Mouse (Mus musculus): Measurements from ENCODE around the gene Rnasek.

Gene Rnasek

DNA sequence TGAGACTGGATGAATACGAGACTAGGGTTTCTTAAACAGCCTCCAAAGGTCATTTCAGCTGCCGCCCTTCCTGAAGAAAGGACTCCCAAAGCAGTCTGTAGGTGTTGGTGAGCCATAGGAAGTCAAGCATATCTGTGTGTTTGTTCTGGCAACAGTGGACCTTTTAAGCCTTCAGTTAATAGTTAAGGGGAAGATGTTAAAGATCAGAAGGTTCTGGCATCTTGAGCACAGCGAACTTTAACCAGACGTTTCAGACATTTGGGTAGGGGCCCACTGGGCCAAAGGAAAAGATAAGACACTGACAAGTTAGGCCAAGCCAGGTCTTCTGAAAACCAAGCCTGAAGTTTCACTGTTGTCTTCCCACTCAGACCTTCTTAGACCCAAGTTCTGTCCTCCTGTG, 21.6 kb downstream of the Rnasek start:
- DNase-seq (ENCODE audit: low spot score in 2 of 2), result no peak

DNA sequence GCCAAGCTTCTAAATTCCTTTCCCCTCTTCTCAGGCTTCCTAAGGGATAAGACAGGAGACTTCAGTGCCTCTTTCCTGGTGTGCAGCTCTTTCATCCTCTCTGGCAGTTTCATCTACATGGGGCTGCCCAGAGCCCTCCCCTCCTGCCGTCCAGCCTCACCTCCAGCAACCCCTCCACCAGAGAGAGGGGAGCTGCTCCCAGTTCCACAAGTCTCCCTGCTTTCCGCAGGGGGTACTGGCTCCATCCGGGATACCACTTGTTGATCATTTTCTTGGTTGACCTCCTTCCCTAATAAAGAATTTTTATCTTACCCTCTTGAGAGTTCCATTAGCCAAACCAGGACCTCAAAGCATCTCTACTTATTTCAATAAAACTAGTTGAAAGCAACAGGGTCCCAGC, 23.5 kb downstream of the Rnasek start:
- no peak for DNase-seq (ENCODE audit: low spot score in 2 of 2)

DNA sequence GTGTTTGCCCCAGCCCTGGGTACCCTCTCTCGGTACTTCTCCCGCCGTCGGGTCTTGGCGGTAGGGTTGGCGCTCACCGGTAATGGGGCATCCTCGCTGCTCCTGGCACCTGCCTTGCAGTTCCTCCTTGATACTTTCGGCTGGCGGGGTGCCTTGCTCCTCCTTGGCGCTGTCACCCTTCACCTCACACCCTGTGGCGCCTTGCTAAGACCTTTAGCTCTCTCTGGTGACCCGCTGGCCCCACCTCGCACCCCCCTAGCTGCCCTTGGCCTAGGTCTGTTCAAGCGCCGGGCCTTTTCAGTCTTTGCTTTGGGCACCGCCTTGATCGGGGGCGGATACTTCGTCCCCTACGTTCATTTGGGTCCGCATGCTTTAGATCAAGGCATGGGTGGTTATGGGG, 24.3 kb downstream of the Rnasek start:
- no peak for DNase-seq (ENCODE audit: low spot score in 2 of 2)

DNA sequence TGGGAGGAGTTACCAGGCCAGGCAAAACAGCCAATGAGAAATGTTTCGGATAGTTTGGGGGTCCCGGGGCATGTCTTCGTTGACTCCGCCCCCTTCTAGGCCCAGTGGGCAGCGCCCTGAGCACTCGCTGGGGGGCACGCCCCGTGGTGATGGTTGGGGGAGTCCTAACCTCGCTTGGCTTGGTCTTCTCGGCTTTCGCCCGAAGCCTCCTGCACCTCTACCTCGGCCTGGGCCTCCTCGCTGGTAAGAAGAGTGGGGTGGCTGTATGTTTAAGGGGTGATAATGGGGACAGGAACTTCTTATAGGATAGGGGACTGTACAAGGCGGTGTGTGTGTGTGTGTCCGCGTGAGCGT, 24.8 kb downstream of the Rnasek start:
- DNase-seq (ENCODE audit: low spot score in 2 of 2), result no peak

DNA sequence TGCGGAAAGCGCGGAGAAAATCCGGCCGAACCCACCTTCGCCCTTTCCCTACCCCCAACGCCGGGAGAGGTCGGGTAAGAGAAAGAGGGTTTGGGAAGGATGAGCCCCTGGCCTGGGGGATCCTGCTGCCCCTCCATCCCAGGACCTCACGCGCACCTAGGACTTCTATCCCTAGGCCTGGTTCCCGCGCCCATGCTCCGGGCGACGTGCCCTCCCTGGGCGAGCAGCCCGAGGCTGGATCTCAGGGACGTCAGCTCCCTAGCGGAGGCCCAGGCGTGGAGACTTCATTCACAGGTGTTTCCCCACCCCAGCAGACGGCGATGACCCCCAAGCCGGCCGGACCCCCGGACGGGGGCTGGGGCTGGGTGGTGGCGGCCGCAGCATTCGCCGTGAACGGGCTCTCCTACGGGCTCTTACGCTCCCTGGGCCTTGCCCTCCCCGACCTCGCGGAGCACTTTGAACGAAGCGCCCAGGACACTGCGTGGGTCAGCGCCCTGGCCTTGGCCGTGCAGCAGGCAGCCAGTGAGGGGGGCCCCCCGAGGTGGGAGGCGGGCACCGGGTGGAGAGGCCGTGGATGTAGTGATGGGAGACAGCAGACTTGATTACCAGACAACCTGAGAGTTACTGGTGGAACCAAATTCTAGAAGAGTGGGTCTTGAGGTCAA, 25.3 kb downstream of the Rnasek start:
- no peak for DNase-seq (ENCODE audit: low spot score in 2 of 2)

DNA sequence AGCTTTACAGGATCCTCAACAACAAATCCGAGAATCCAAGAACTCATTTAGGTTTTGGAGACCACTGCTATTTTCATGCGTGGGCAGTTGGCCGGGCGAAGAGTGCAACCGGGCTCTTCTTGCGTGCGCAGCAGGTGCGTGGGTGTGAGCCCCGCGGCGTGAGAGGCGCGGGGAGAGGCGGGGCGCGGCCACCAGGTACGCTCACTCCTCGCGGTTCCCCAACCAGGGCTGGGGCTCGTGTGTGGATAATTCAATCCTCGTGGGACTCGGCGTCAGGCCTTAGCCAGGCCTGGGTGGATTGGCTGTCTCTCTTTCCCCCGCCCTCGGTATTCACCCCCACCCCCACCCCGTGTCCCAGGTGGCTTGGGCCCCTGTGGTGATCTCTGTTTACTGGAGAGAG, 25.9 kb downstream of the Rnasek start:
- no peak for DNase-seq (ENCODE audit: low spot score in 2 of 2)

DNA sequence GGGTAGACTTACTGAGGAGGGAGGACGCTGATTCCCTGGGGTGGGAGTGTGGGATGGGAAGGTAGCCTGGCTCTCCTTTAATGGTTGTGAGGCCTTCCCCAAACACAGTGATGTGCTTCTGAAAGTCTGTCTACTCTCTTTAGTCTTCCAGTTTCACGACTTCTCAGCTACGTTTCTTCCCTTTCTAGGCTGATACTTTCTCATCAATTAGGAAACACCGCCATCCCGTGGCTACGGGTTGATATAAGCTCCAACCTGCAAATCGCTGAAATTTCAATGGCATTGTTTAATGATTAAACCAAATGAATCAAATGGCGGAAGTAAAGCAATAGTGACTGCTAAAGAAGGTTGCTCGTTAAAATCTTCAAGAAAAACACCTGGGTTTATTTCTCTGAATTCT, 26.7 kb downstream of the Rnasek start:
- no peak for DNase-seq (ENCODE audit: low spot score in 2 of 2)

DNA sequence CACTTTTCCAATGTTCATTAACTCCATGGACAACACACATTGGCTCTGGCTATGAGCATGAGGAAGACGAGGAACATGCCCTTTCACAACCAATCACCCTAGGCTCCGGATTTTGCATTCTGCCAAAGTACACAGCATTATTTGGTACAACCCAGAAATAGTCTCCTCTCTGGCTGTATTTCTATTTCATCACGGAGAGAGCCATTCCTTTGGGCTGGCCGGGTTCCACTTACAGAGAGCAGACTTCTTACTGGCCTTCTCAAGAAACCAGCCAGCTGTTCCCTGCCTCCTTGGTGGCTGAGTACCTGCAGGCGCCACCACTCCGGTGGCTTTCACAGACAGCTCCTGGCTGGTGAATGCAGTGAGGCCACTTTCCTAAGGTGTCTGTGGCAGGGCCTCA, 27.2 kb downstream of the Rnasek start, which contains the start of gene Slc16a11:
Gene Slc16a11, plus strand, starts transcription at position 330 of the 400 bp plus-strand sequence.
- DNase-seq (ENCODE audit: low spot score in 2 of 2), result no peak

DNA sequence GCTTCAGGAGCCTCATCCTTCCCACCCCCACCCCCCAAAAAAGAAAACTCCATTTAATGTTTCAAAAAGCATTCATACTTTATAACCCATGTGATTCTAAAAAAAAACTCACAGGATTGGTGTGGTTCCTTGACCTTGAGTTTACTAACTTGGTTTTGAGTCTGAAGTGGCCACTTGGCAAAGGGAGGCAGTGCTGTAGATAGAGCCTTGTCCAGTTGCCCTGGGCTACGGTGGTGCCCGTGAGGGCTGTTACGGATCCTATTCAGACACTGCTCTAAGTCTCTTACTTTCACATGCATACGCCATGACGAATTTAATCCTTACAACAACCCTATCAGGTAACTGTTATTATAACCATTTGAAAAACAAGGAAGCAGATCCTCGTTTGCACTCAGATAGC, 27.7 kb downstream of the Rnasek start:
- DNase-seq (ENCODE audit: low spot score in 2 of 2), result no peak

DNA sequence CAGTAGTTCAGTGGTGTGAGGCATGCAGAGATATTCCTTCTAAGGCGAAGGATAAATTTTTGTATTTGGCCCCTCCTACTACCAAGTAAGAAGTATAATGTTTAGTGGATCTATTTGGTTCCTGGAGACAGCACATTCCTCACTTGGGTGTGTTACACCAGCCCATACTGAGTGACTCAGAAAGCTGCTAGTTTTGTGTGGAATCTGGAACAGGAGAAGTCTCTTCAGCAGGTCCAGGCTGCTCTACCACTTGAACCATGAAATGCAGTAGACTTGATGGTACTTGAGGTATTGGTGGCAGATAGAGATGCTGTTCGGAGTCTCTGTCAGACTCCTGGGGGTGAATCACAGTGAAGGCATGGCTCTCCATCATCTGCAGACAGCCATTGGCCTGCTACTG, 29.0 kb downstream of the Rnasek start:
- DNase-seq (ENCODE audit: low spot score in 2 of 2), result no peak

DNA sequence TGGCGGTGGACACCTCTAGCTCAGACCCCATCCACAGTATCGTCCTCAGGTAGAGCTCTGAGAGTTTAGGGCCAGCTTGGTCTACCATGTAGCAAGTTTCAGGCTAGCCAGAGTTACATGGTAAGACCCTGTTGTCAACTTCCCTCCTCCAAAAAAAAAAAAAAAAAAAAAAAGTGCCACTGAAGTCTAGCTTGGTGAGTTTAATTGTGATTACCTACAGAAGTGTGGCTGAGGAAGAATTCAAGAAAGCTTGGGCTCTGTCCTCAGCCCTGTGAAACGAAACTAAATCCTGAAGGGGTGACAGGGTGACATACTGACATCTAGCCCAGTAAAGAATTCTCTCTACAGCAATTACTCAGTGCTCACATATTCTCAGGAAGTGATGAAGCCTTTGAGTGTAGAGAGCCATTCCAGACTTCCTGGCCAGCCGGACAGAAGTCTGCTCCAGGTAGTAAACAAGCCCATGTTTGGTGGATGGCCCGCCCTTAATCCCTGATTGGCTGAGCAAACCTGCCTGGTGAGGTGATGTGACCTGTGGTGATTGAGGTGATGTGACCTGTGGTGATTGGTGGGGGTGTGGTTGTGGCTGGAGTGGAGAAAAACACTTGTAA, 30.8 kb downstream of the Rnasek start:
- DNase-seq (ENCODE audit: low spot score in 2 of 2), result no peak

DNA sequence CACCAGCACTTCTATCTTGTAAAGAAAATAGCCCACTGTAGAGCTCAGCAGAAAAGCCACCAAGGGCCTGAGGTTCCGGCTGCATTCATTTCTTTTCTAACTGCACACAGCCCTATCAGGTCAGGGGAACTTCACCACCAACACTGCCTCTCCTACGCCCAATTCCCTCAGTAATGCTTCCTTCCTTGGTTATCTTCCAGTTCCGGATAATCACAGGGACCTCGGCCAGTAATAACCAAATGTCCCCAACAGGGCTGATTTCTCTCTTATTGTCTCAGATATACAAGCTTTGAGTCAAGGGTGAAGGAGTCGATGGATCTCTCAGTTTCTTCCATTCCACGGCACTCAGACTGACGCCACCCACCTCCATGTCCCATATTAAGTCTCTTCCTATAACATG, 32.4 kb downstream of the Rnasek start:
- DNase-seq (ENCODE audit: low spot score in 2 of 2), result no peak

DNA sequence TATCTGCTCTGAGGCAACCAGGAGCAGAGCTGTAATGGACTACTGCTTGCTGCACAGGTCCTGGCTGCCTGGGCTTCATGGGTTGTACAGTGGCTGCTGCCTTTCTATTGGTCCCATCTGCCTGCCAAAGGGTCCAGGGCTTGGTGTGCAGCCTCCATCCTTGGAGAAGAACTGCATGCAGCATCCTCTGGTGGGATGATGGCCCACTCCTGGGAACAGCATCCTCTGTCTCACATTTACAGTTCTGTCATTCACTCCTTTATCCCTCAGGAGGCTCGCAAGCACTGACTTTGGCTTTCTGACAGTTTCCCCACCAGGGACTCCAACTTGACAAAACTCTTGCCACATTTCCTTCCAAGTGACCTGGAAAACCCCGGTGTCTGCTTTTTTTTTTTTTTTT, 32.8 kb downstream of the Rnasek start:
- no peak for DNase-seq (ENCODE audit: low spot score in 2 of 2)

DNA sequence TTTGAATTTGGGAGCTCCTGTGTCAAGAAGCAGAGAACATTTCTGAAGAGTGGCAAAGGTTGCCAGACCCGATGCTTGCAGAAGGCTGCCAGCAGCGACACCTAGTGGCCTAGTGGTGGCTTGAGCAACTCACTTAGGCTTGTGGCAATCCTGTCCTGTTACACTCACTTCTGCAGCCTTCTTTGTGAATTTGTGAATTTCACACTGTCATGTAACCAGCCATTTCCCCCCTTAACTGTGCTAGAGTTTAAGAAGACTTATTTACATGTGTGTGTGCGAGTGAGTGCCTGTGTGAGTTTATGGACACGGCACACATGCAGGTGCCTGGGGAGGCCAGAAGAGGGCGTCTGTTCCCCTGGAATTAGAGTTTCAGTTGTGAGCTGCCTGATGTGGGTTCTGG, 38.0 kb downstream of the Rnasek start:
- peak; percentile 77 to 92 for DNase-seq (ENCODE audit: low spot score in 2 of 2)

DNA sequence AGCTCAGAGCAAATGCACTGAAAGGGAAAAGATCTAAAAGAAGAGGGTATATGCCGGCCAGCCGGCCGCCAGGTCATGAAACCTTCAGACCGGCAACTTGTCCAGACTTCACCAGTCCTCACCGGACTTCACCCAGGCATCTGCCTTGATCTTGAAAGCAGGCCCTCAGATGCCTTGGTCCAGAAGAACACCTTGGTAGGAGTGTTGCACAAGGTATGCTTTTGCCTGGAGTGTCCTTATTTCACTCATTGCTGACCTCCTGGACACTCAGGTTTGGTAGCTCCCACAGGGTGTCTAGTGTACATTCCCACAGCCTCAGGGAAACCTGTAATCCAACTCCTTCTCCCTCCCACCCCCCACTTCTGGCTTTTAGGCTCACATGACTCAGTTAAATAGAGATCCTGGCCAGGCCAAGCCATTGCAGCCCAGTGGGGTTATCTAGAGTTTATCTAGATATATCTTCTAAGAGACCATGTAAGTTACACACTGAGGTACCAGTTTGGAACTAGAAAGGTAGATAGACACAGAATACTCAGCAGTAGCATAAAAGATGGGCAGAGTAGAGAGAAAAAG, 39.5 kb downstream of the Rnasek start:
- no peak for DNase-seq (ENCODE audit: low spot score in 2 of 2)

DNA sequence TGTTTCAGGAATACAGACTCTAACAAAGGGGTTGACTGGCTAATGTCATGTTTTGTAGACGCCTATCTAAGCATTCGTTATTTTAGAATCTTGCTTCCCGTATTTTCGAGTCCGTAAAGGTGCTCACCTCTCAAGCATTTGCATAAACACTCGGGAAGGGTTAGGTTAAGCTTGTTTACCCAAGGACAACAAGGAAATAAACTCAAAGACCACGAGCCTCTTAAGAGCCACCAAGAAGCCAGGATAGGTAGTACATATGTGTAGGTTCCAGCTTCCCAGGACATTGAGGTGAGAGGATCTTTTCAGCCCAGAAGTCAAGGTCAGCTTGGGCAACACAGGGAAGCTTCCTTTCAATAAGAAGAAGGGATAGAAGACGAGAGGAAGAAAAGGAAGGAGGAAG, 40.5 kb downstream of the Rnasek start:
- no peak for DNase-seq (ENCODE audit: low spot score in 2 of 2)

DNA sequence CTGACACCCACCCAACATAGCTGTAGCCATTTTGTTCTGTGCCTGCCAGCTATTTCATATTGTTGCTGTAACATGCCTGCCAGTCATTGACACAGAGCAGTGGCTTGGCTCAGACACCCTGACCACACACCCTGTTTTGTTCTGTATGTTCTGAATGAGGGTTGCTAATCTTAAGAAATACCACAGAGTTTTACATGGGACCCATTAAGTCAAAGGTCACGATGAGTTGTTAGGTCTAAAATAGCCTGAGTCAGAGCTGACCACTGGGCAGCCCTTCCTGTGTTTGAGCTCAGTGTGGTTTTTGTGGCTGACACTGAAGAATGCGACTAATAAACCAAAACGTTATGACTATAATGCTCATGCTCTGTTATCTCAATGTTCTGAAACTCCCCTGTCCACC, 41.3 kb downstream of the Rnasek start:
- no peak for DNase-seq (ENCODE audit: low spot score in 2 of 2)

DNA sequence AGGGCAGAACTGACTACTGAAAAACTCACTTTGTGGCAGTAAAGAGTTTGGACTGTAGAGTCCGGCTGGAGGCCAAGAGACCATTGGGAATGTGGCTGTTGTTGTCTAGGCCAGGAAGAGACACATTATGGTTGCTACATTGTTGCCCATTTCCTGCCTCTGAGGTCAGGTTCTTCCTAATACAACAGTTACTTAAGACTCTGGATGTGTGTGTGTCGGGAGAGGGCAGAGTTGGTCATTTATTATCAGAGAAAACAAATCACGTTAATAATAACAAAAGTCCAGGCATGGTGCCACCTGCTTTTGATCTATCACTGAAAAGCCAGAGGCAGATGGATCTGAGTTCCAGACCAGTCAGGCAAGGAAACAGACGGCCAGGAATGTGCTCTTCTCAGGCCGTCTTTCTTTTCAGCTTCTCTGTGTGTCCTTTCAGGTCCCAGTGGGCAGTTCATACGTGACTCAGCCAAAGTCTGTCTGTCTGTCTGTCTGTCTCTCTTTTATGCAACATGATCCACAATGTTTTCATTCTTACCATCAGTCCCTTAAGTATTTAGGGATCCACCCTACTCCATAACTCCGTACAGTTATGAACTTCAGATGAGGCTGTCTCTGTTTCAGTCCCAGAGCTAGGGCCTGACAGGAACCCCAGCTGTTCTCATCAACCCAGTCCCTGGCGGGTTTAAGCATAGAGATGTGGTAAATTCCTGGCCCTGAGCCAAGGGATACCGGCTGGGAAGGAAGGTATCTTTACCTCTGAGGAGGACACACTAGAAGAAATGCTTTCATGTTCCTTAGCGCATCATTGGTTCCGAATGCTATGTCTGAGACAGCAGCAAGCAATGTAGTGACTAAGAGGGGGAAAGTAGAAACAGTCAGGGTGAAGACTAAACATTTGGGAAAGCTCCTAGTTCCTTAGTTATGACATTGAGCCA, 46.0 kb downstream of the Rnasek start:
- DNase-seq (ENCODE audit: low spot score in 2 of 2), result no peak

DNA sequence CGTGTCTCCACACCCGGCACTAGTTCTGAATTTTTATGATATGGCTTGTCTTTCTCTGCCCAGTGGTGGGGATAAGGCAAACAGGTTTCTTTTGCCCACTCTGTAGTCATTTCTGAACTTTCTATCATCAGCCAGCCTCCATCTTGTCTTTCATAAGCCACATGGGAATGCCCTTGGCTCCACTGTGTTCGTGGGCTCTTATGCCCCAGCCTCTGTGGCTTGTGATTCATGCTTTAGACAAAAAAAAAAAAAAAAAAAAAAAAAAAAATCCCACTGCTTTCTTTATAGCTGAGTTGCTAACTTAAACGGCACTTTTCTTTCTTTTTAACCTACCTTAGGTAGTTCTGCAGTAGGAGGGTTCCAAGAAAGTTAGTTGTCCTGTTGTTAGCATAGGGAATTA, 47.5 kb downstream of the Rnasek start:
- no peak for DNase-seq (ENCODE audit: low spot score in 2 of 2)

DNA sequence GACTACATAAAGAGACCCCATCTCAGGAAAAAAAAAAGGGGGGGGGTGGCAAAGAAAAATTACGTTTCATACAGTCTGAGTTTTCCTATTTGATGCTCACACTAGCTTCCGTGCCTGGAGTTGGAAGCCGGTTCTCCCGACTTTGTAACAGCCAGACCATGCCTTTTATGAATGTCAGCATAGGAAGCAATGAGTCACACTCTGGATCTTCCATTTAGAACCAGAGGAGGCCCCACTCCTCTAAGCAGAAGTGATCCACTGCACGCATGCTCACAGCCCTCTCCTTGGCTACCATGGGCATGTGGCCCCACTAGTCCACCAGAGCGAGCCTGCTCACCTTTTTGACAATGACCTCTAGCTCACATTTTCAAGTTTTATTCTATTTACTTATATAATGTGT, 48.5 kb downstream of the Rnasek start:
- DNase-seq (ENCODE audit: low spot score in 2 of 2), result no peak

DNA sequence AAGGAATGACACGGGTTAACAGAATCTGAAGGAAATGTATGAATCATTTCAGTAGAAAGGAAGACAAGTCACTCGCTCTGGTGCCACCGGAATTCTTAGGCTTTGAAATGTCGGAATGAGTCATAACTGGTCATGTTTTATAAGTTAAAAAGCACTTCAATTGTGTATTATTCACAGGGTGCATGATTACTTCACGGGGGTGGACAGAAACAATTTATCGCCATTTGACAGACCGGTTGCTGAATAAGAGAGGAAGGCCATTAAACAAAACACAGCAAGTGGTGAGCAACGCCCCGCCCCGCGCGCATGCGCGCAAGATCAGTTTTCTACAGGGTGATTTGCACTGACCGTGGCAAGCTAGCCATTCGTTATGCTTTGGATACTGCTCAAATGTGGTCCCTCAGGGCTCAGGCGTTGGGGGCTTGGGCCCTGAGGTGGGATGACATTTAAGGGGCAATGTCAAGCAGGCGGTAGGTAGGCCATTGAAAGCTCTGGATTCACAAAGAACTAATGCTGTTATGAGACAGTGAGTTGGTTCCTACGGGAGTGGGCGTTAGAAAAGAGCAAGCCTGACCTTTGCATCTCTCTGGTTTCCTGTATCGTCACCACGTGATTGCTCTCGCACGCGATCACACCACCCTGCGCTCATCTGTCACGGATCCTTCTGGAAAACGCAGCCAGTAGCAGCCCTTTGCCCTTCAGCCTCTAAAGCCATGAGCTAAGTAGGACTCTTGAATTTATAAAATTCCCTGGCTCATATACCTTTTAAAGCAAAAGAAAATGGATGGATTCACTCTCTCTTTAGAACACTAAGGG, 50.1 kb downstream of the Rnasek start:
- no peak for DNase-seq (ENCODE audit: low spot score in 2 of 2)

Data from spleen, postnatal 4 days (tissue).